Mouse (Mus musculus) bone marrow, adult 2 months (tissue): ENCODE measurements around the gene Lmo7.

ENCODE experiments used
- CTCF ChIP-seq: fragments of 200-500 bp; IDR thresholded peaks from 2 replicates; pipeline ENCODE4 v1.5.1; 2011; ENCODE audit warnings: low read length, control low read depth; ENCODE audit not compliant: control insufficient read depth, insufficient read depth
- POLR2A ChIP-seq: fragments of 200-500 bp; IDR thresholded peaks from 2 replicates; pipeline ENCODE4 v1.6.1; 2011; ENCODE audit warnings: low read depth, mild to moderate bottlenecking, control low read depth, low read length, borderline replicate concordance; ENCODE audit not compliant: control insufficient read depth

GRCm38 (mm10) chr14:101976021-101976685, 246.4 kb downstream of the Lmo7 start:
- no peak for TF ChIP-seq CTCF
- no peak for TF ChIP-seq POLR2A
